Mouse (Mus musculus): ENCODE results near the gene Ate1. TPM values are rescaled to one million over a fixed set of nuclear protein-coding genes. Genes with fewer than 3 reads are reported as not detected.

The Ate1 gene
- polyA plus RNA-seq, 1 experiment = 3.3 TPM

- Histone ChIP-seq H3K27me3 (ENCODE audit: control insufficient read depth, insufficient read depth, low read length) (no peaks in the 10 kb centered on the region), H3K27ac (ENCODE audit: insufficient read depth, low read depth, low read length) (no peak overlapping the region), H3K4me3 (ENCODE audit: low read depth, low read length) (no peak overlapping the region), H3K4me1 (ENCODE audit: control insufficient read depth, insufficient read depth, insufficient read length, low read length) (no peaks in the 10 kb centered on the region), H3K36me3 (ENCODE audit: control insufficient read depth, insufficient read depth, low read length) (peaks cover 9% of the 10 kb centered on the region)
- 50% methylated on average over 9 of the region's 9 CpGs for WGBS
- TF ChIP-seq POLR2A (IDR thresholded peaks at IDR 0.05; ENCODE audit: low read depth, low read length) (no peak), CTCF (IDR thresholded peaks at IDR 0.05; ENCODE audit: extremely low read depth, insufficient read length, insufficient replicate concordance, low read depth, low read length) (no peak)
Observed at GRCm38 (mm10) chr7:130527306-130527705, 7.1 kb upstream of the Ate1 start.

GRCm38 (mm10) chr7:130523451-130523850, 3.3 kb upstream of the Ate1 start:
- no peak overlapping the region for H3K4me3 ChIP-seq (ENCODE audit: low read depth, low read length)
- no peaks in the 10 kb centered on the region for H3K27me3 ChIP-seq (ENCODE audit: control insufficient read depth, insufficient read depth, low read length)
- H3K27ac ChIP-seq (ENCODE audit: insufficient read depth, low read depth, low read length) = no peak overlapping the region
- no peaks in the 10 kb centered on the region for H3K36me3 ChIP-seq (ENCODE audit: control insufficient read depth, insufficient read depth, low read length)
- TF ChIP-seq POLR2A (IDR thresholded peaks at IDR 0.05; ENCODE audit: low read depth, low read length) (no peak), CTCF (IDR thresholded peaks at IDR 0.05; ENCODE audit: extremely low read depth, insufficient read length, insufficient replicate concordance, low read depth, low read length) (no peak)
- WGBS = 84% methylated on average over 8 of the region's 8 CpGs
- H3K4me1 ChIP-seq (ENCODE audit: control insufficient read depth, insufficient read depth, insufficient read length, low read length) = peaks cover 5% of the 10 kb centered on the region; the same call in 1 of the 2 replicates

GRCm38 (mm10) chr7:130520812-130521422, 748 bp upstream of the Ate1 start:
- no peak overlapping the region for H3K4me3 ChIP-seq (ENCODE audit: low read depth, low read length)
- no peaks in the 10 kb centered on the region for H3K36me3 ChIP-seq (ENCODE audit: control insufficient read depth, insufficient read depth, low read length)
- no peak overlapping the region for H3K27ac ChIP-seq (ENCODE audit: insufficient read depth, low read depth, low read length)
- no peaks in the 10 kb centered on the region for H3K27me3 ChIP-seq (ENCODE audit: control insufficient read depth, insufficient read depth, low read length)
- peaks cover 5% of the 10 kb centered on the region; the same call in 1 of the 2 replicates for H3K4me1 ChIP-seq (ENCODE audit: control insufficient read depth, insufficient read depth, insufficient read length, low read length)
- 80% methylated on average over 14 of the region's 14 CpGs for WGBS
- TF ChIP-seq CTCF (IDR thresholded peaks at IDR 0.05; ENCODE audit: extremely low read depth, insufficient read length, insufficient replicate concordance, low read depth, low read length) (no peak), POLR2A (IDR thresholded peaks at IDR 0.05; ENCODE audit: low read depth, low read length) (no peak)

- H3K27me3 ChIP-seq (ENCODE audit: control insufficient read depth, insufficient read depth, low read length) = no peaks in the 10 kb centered on the region
- no peaks in the 10 kb centered on the region for H3K36me3 ChIP-seq (ENCODE audit: control insufficient read depth, insufficient read depth, low read length)
- peak overlapping the region; percentile 86 for H3K4me3 ChIP-seq (ENCODE audit: low read depth, low read length)
- H3K4me1 ChIP-seq (ENCODE audit: control insufficient read depth, insufficient read depth, insufficient read length, low read length) = peaks cover 5% of the 10 kb centered on the region; the same call in 1 of the 2 replicates
- TF ChIP-seq CTCF (IDR thresholded peaks at IDR 0.05; ENCODE audit: extremely low read depth, insufficient read length, insufficient replicate concordance, low read depth, low read length) (no peak), POLR2A (IDR thresholded peaks at IDR 0.05; ENCODE audit: low read depth, low read length) (peak; percentile 75)
- under 1% methylated on average over 90 of the region's 90 CpGs for WGBS
- H3K27ac ChIP-seq (ENCODE audit: insufficient read depth, low read depth, low read length) = peak overlapping the region; percentile 88
Observed at GRCm38 (mm10) chr7:130519096-130520048, 797 bp downstream of the Ate1 start.

GRCm38 (mm10) chr7:130518213-130519095, 1.7 kb downstream of the Ate1 start:
- WGBS = 18% methylated on average over 26 of the region's 26 CpGs
- peak overlapping the region; percentile 86 for H3K4me3 ChIP-seq (ENCODE audit: low read depth, low read length)
- no peaks in the 10 kb centered on the region for H3K27me3 ChIP-seq (ENCODE audit: control insufficient read depth, insufficient read depth, low read length)
- no peak overlapping the region for H3K27ac ChIP-seq (ENCODE audit: insufficient read depth, low read depth, low read length)
- TF ChIP-seq POLR2A (IDR thresholded peaks at IDR 0.05; ENCODE audit: low read depth, low read length) = no peak
- no peaks in the 10 kb centered on the region for H3K36me3 ChIP-seq (ENCODE audit: control insufficient read depth, insufficient read depth, low read length)
- H3K4me1 ChIP-seq (ENCODE audit: control insufficient read depth, insufficient read depth, insufficient read length, low read length) = peaks cover 5% of the 10 kb centered on the region; the same call in 1 of the 2 replicates

- Histone ChIP-seq H3K4me1 (ENCODE audit: control insufficient read depth, insufficient read depth, insufficient read length, low read length) (no peaks in the 10 kb centered on the region), H3K27ac (ENCODE audit: insufficient read depth, low read depth, low read length) (no peak overlapping the region), H3K36me3 (ENCODE audit: control insufficient read depth, insufficient read depth, low read length) (peaks cover 38% of the 10 kb centered on the region), H3K4me3 (ENCODE audit: low read depth, low read length) (no peak overlapping the region), H3K27me3 (ENCODE audit: control insufficient read depth, insufficient read depth, low read length) (no peaks in the 10 kb centered on the region)
- 92% methylated on average over 5 of the region's 5 CpGs for whole genome bisulfite sequencing
- TF ChIP-seq CTCF (IDR thresholded peaks at IDR 0.05; ENCODE audit: extremely low read depth, insufficient read length, insufficient replicate concordance, low read depth, low read length) (no peak), POLR2A (IDR thresholded peaks at IDR 0.05; ENCODE audit: low read depth, low read length) (no peak)
Observed at GRCm38 (mm10) chr7:130510243-130510642, 9.9 kb downstream of the Ate1 start.

Measured in small intestine, adult 2 months (tissue).